8 mouse cellular contexts compared by ENCODE assay signal in the genomic region with DNA sequence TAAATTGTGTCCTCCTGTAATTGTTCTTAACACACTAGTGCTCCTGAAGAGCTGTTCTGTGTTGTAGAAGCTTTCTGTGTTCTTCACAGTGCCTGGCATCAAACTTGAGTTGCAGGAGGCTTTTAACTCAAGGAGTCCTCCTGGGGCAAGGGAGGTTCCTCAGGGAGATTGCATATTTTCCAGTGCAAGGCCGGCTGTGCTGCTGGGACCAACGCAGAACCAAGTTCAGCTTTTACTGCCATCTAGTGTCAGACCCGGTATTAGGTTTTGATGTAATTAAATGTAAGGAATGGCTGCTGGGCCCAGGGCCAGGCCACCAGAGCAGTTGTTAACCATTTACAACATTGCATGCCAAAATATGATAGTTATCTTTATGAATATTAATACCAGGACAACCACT.
DNase-seq lines count a peak whose midpoint lies in the region; ATAC-seq lines count a peak whose summit lies in the region.

No protein-coding gene starts in this region.

- no peaks in the 10 kb centered on the region for H3K36me3 ChIP-seq in midbrain, embryonic 11.5 days (ENCODE audit: control insufficient read depth, insufficient read depth, low read length)
- H3K36me3 ChIP-seq in midbrain, embryonic 16.5 days (ENCODE audit: control insufficient read depth, insufficient read depth, low read length) = no peaks in the 10 kb centered on the region
- no peaks in the 10 kb centered on the region for H3K36me3 ChIP-seq in embryonic facial prominence, embryonic 14.5 days (ENCODE audit: control insufficient read depth, insufficient read depth, low read length)
- no peaks in the 10 kb centered on the region for H3K36me3 ChIP-seq in splenic B cell, adult 2 months (ENCODE audit: control insufficient read depth, insufficient read depth, low read length, poor library complexity, severe bottlenecking)

- DNase-seq in midbrain, embryonic 11.5 days (ENCODE audit: low spot score, missing footprints) = peak; percentile 96
- peak; percentile 44 to 61 for DNase-seq in adrenal gland, postnatal 36 days
- DNase-seq in embryonic facial prominence, embryonic 14.5 days (ENCODE audit: low spot score) = peak; percentile 89
- peak; percentile 79 for DNase-seq in induced T-regulatory cell, adult 2 months (ENCODE audit: low read depth)
- DNase-seq in left cerebral cortex, adult 18-20 months (ENCODE audit: low spot score in 2 of 2) = peak; percentile 57 to 63
- DNase-seq in splenic B cell, adult 2 months (ENCODE audit: low read depth, low spot score) = peak; percentile 80

- no peaks in the 10 kb centered on the region for H3K9me3 ChIP-seq in midbrain, embryonic 11.5 days (ENCODE audit: control insufficient read depth, low read length)
- no peaks in the 10 kb centered on the region for H3K9me3 ChIP-seq in midbrain, embryonic 16.5 days (replicated peaks; ENCODE audit: control insufficient read depth, low read length, poor library complexity, severe bottlenecking)
- no peaks in the 10 kb centered on the region for H3K9me3 ChIP-seq in embryonic facial prominence, embryonic 14.5 days (ENCODE audit: control insufficient read depth, low read length)

- 0 out of 2 replicates have a peak, but pooled peaks have one; percentile 61 for ATAC-seq in midbrain, embryonic 11.5 days (ENCODE audit: low FRiP score)
- no peak for ATAC-seq in midbrain, embryonic 16.5 days
- peak; percentile 74 for ATAC-seq in embryonic facial prominence, embryonic 14.5 days (ENCODE audit: low read depth)
- peak; percentile 93 for ATAC-seq in megakaryocyte-erythroid progenitor cell, adult 5-6 weeks (replicated peaks; ENCODE audit: low FRiP score, low TSS enrichment, poor library complexity, severe bottlenecking)

- no peak overlapping the region for H3K9ac ChIP-seq in midbrain, embryonic 11.5 days (ENCODE audit: low read length)
- H3K9ac ChIP-seq in midbrain, embryonic 16.5 days (ENCODE audit: low read depth, low read length) = no peak overlapping the region
- no peak overlapping the region for H3K9ac ChIP-seq in embryonic facial prominence, embryonic 14.5 days (ENCODE audit: low read depth, low read length)

- H3K27me3 ChIP-seq in midbrain, embryonic 11.5 days (ENCODE audit: control insufficient read depth, insufficient read depth, low read length) = no peaks in the 10 kb centered on the region
- H3K27me3 ChIP-seq in midbrain, embryonic 16.5 days (ENCODE audit: control insufficient read depth, insufficient read depth, low read depth, low read length) = no peaks in the 10 kb centered on the region
- H3K27me3 ChIP-seq in embryonic facial prominence, embryonic 14.5 days (replicated peaks; ENCODE audit: control insufficient read depth, insufficient read depth, low read length) = no peaks in the 10 kb centered on the region
- no peaks in the 10 kb centered on the region for H3K27me3 ChIP-seq in splenic B cell, adult 2 months (ENCODE audit: control insufficient read depth, insufficient read depth, low read length, poor library complexity, severe bottlenecking)

- H3K27ac ChIP-seq in midbrain, embryonic 11.5 days (ENCODE audit: low read depth, low read length) = no peak overlapping the region
- no peak overlapping the region for H3K27ac ChIP-seq in midbrain, embryonic 16.5 days (ENCODE audit: low read length)
- H3K27ac ChIP-seq in embryonic facial prominence, embryonic 14.5 days (replicated peaks; ENCODE audit: low read depth, low read length) = no peak overlapping the region

- WGBS in midbrain, embryonic 11.5 days = 0% methylated on average over 3 of the region's 3 CpGs
- WGBS in midbrain, embryonic 16.5 days = 0% methylated on average over 3 of the region's 3 CpGs
- 1% methylated on average over 3 of the region's 3 CpGs for WGBS in embryonic facial prominence, embryonic 14.5 days

- H3K4me3 ChIP-seq in midbrain, embryonic 11.5 days (ENCODE audit: low read depth, low read length) = no peak overlapping the region
- H3K4me3 ChIP-seq in midbrain, embryonic 16.5 days (ENCODE audit: low read depth, low read length) = no peak overlapping the region
- H3K4me3 ChIP-seq in embryonic facial prominence, embryonic 14.5 days (ENCODE audit: low read depth, low read length) = no peak overlapping the region

- H3K4me2 ChIP-seq in midbrain, embryonic 11.5 days = no peak overlapping the region
- no peak overlapping the region for H3K4me2 ChIP-seq in midbrain, embryonic 16.5 days (ENCODE audit: low read length)
- H3K4me2 ChIP-seq in embryonic facial prominence, embryonic 14.5 days (ENCODE audit: low read depth, low read length) = no peak overlapping the region

- no peaks in the 10 kb centered on the region for H3K4me1 ChIP-seq in midbrain, embryonic 11.5 days (ENCODE audit: control insufficient read depth, insufficient read depth, low read length)
- no peaks in the 10 kb centered on the region for H3K4me1 ChIP-seq in midbrain, embryonic 16.5 days (ENCODE audit: control insufficient read depth, insufficient read depth, low read length)
- H3K4me1 ChIP-seq in embryonic facial prominence, embryonic 14.5 days (ENCODE audit: control insufficient read depth, insufficient read depth, low read length) = peaks cover 5% of the 10 kb centered on the region; the same call in 1 of the 2 replicates
